Mouse (Mus musculus) liver, embryonic 14.5 days (tissue): ENCODE measurements around the gene Gas2. TPM values are rescaled to one million over a fixed set of nuclear protein-coding genes. Genes with fewer than 3 reads are reported as not detected.
A peak's percentile ranks its signal among the peaks of the same experiment; 100 is the strongest.

Source experiments
- ATAC-seq: fragments of 200-750 bp; cut with Nextera tagmentation; 2 replicates; pipeline ENCODE4 v1.8.0; 2017; ENCODE audit warnings: moderate number of reproducible peaks, mild to moderate bottlenecking, moderate library complexity; ENCODE audit not compliant: insufficient read depth
- DNase-seq, 3 experiments: peaks; one replicate each; pipeline ENCODE4 v3.0.0-alpha.2; 2012 to 2013; ENCODE audit warnings: low read depth in 3 of 3, low spot score in 3 of 3
- H3K27ac ChIP-seq: fragments of 300-500 bp; sonication (generic); 2 replicates; pipeline ENCODE4 v1.5.1; 2014; ENCODE audit warnings: moderate library complexity, mild to moderate bottlenecking, control low read depth, inconsistent platforms
- H3K27me3 ChIP-seq: fragments of 300-500 bp; sonication (generic); 2 replicates; pipeline ENCODE4 v1.6.1; 2014; ENCODE audit warnings: mild to moderate bottlenecking, low read length, moderate library complexity; ENCODE audit not compliant: control insufficient read depth, insufficient read depth
- H3K36me3 ChIP-seq: fragments of 300-500 bp; sonication (generic); replicated peaks from 2 replicates; pipeline ENCODE4 v1.6.1; 2014; ENCODE audit warnings: low read depth; ENCODE audit not compliant: control insufficient read depth, insufficient read depth
- H3K4me1 ChIP-seq, 2 experiments: fragments of 200-500 bp in 1 of 2; fragments of 300-500 bp in 1 of 2; sonication (generic) in 1 of 2; replicated peaks; 2 replicates each; pipeline ENCODE4 v1.6.1; 2012 to 2014; ENCODE audit warnings: antibody characterized with exemption in 1 of 2, inconsistent platforms in 1 of 2, low read length in 1 of 2; ENCODE audit not compliant: control insufficient read depth in 2 of 2, insufficient read depth in 2 of 2
- H3K4me2 ChIP-seq: fragments of 300-500 bp; sonication (generic); 2 replicates; pipeline ENCODE4 v1.6.1; 2014; ENCODE audit warnings: low read depth, mild to moderate bottlenecking, control low read depth, moderate library complexity
- H3K4me3 ChIP-seq, 2 experiments: fragments of 200-500 bp in 1 of 2; fragments of 300-500 bp in 1 of 2; sonication (generic) in 1 of 2; 2 replicates each; pipeline ENCODE4 v1.5.1; 2012 to 2014; ENCODE audit warnings: low read depth in 2 of 2, low read length in 2 of 2, mild to moderate bottlenecking in 2 of 2, control low read depth in 1 of 2, inconsistent platforms in 1 of 2, moderate library complexity in 1 of 2; ENCODE audit not compliant: insufficient read depth in 1 of 2
- H3K9ac ChIP-seq: fragments of 300-500 bp; sonication (generic); replicated peaks from 2 replicates; pipeline ENCODE4 v1.6.1; 2014; ENCODE audit warnings: mild to moderate bottlenecking, control low read depth, moderate library complexity
- H3K9me3 ChIP-seq: fragments of 300-500 bp; sonication (generic); 2 replicates; pipeline ENCODE4 v1.6.1; 2016; ENCODE audit warnings: low read length, mixed read lengths; ENCODE audit not compliant: control insufficient read depth
- CTCF ChIP-seq: IDR thresholded peaks from 2 replicates; pipeline ENCODE4 v1.5.1; 2016; ENCODE audit warnings: antibody characterized with exemption, low read depth, control low read depth
- EP300 ChIP-seq: IDR thresholded peaks from 2 replicates; pipeline ENCODE4 v1.6.1; 2016; ENCODE audit warnings: antibody characterized with exemption, low read depth
- WGBS: fragments of 180-500 bp; shearing (Covaris S2); extraction: QIAGEN DNeasy Blood & Tissue Kit; methylation state at CpG from one replicate; pipeline ENCODE4 v1.1.7; 2014; ENCODE audit not compliant: insufficient replicate concordance; 5-methylcytosine and 5-hydroxymethylcytosine counted together
- polyA plus RNA-seq, 2 experiments: library from polyadenylated mRNA; depleted of rRNA in 1 of 2; stranded (reverse) in 1 of 2; unstranded in 1 of 2; fragments of >200 nt; fragmentation: Nextera tagmentation in 1 of 2; extraction: Ambion mirVana in 1 of 2; gene quantifications; 2 replicates each; pipeline versions ENCODE4 v1.2.1 to v1.2.3; 2012 to 2014

The Gas2 gene
- polyA plus RNA-seq, 2 experiments, result 2.8 to 4.9 TPM

DNA sequence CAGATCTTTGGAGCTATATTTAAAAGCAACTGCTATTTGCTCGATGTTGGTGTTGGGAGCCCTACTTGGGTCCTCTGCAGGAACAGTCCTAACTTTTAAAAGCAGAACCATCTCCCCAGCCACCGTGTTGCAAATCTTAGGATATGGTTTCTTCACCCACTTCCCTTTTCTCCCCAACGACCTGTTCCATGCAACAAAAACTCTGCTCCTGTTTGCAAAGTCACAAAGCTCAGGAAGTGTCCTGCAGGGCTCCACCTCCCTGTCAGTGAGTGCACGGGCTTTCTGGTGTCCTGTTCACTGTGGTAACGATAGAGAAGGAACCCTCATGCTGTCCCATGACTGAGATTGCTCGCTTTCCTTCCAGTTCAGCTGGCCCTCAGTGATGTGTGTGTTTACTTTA, 125.1 kb downstream of the Gas2 start:
- 10% methylated on average over 6 of the region's 6 CpGs for WGBS
- no peak for TF ChIP-seq CTCF
- TF ChIP-seq EP300, result no peak
- Histone ChIP-seq H3K4me2 (no peak overlapping the region), H3K4me3 (no peak overlapping the region), H3K9ac (no peak overlapping the region), H3K27me3 (no peaks in the 10 kb centered on the region), H3K9me3 (no peaks in the 10 kb centered on the region), H3K36me3 (no peaks in the 10 kb centered on the region), H3K4me1 (peaks cover 44 to 55% of the 10 kb centered on the region in 2 experiments), H3K27ac (no peak overlapping the region)
- ATAC-seq, result no peak
- DNase-seq, result no peak

DNA sequence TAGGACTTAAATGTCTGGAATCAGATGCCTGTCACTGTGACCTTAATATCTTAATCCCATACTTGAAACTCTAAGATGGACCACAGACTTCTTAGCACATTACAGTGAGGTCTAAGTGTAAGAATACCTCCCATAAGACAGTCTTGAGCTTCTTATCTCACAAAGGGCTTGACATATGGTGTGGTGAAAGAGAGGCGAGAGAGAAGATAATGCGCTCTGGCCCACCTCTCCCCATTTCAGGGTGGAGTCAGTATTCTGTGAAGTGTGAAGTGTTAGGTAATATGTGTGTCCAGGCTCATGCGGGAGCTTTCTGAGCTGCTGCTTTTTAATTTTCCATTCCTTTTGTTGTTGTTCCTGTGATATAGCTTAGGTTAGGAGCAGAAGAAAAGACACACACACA, 129.2 kb downstream of the Gas2 start:
- TF ChIP-seq EP300, result peak; percentile 88
- TF ChIP-seq CTCF, result no peak
- Histone ChIP-seq H3K4me3 (0 out of 4 replicates have a peak overlapping the region, but pooled peaks of 1 of the 2 experiments have one; percentile 14), H3K9me3 (no peaks in the 10 kb centered on the region), H3K27me3 (no peaks in the 10 kb centered on the region), H3K27ac (peak overlapping the region; percentile 89), H3K4me1 (peaks cover 34 to 38% of the 10 kb centered on the region in 2 experiments), H3K36me3 (no peaks in the 10 kb centered on the region), H3K9ac (peak overlapping the region; percentile 65), H3K4me2 (peak overlapping the region; percentile 62)
- 17% methylated on average over 3 of the region's 3 CpGs for WGBS
- ATAC-seq (peak; percentile 97), DNase-seq (peak; percentile 79 to 87 (median 82))

DNA sequence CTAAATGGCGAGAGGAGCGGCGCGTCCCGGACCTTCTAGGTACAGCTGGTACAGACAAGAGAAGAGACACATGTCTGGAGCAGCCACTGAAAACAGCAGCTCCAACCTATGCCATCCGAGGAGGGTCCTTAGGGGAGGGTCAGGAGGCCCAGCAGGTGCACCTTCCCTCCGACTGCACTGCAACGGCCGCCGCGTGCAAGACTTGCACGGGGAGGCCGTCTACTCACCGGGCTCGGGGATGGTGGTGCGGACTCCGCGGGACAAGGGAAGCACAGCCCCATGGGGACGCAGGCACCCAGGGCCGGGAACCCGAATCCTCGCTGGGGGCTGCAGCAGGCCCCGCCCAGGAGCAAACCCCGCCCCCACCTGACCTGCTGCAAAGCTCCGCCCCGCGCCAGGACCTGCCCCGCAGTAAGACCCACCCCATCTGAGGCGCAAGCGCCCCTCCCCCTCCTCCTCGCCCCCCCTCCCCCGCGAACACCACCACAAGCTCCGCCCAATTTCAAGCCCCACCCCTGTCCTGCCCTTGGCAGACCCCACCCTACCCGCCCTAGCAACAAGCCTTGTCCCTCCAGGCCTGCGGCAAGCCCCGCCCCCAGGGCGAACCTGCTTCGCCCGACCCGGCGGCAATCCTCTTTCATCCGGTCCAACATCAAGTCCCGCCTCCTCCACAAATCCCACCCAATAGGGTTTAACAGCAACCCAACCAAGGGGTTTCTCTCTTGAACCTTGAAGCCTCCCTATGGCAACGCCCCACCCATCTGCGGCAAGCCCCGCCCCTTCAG, 143.9 kb downstream of the Gas2 start, which contains the start of gene Svip:
TSS of gene Svip (minus strand) at position 508 of the 785 bp plus-strand sequence.
- peak within 1 kb of the TSS; percentile 66 to 81 for H3K4me3 ChIP-seq
- no peaks in the 10 kb centered on the region for H3K9me3 ChIP-seq
- ATAC-seq (peak; percentile 91), DNase-seq (peak; percentile 92 to 95 (median 93))
- H3K36me3 ChIP-seq, result peaks cover 6% of the 10 kb centered on the region
- H3K27me3 ChIP-seq, result no peaks in the 10 kb centered on the region
- H3K27ac ChIP-seq, result peak within 1 kb of the TSS; percentile 82
- peak within 1 kb of the TSS; percentile 88 for H3K4me2 ChIP-seq
- WGBS, result under 1% methylated on average over 42 of the region's 47 CpGs
- peak within 1 kb of the TSS; percentile 69 for H3K9ac ChIP-seq
- H3K4me1 ChIP-seq, result peaks cover 18 to 20% of the 10 kb centered on the region in 2 experiments
- TF ChIP-seq EP300, result no peak
- TF ChIP-seq CTCF, result no peak

DNA sequence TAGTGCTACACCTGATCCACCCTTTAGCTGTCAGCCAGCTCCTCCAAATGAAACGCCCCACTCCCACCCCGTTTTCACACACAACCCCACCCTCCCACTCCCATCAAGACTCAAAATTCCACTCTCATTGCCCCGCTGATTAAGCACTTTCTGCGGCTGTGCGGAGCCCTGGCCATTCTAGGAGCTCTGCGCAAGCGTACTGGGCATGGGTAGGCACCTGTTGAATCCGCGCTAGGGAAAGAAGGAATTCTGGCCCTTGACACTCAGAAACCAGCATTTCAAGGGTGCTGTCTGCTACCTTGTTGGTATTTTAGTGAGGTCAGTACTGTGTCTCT, 144.4 kb downstream of the Gas2 start:
- H3K36me3 ChIP-seq, result peaks cover 6% of the 10 kb centered on the region
- peak overlapping the region; percentile 82 for H3K27ac ChIP-seq
- peak overlapping the region; percentile 66 to 73 for H3K4me3 ChIP-seq
- peak overlapping the region; percentile 68 for H3K9ac ChIP-seq
- 3% methylated on average over 9 of the region's 9 CpGs for WGBS
- no peaks in the 10 kb centered on the region for H3K27me3 ChIP-seq
- H3K4me2 ChIP-seq, result peak overlapping the region; percentile 88
- ATAC-seq (no peak), DNase-seq (no peak)
- peaks cover 18 to 20% of the 10 kb centered on the region in 2 experiments for H3K4me1 ChIP-seq
- TF ChIP-seq EP300, result no peak
- no peak for TF ChIP-seq CTCF
- H3K9me3 ChIP-seq, result no peaks in the 10 kb centered on the region

DNA sequence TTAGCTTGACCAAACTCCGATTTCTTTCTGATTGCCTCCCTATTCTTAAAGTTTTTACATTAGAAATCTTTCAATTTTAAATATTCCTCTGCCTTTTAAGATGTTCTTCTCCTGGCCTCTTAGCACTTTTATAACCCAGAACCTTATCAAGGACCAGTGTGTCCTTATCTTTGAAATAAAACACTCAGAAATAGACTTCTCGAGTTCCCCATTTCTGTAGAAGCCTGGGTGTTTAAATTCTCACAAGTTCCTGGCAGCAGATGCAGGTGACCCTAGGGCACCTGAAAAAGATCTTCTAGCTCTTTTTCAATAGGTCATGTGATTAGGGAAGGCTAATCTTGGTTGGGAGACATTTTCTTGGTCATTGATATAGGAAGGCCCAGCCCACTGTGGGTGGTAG, 145.3 kb downstream of the Gas2 start:
- Histone ChIP-seq H3K4me1 (peaks cover 18 to 20% of the 10 kb centered on the region in 2 experiments), H3K27ac (no peak overlapping the region), H3K9ac (no peak overlapping the region), H3K36me3 (peaks cover 6% of the 10 kb centered on the region), H3K4me3 (no peak overlapping the region), H3K9me3 (no peaks in the 10 kb centered on the region), H3K4me2 (peak overlapping the region; percentile 88), H3K27me3 (no peaks in the 10 kb centered on the region)
- DNase-seq (no peak), ATAC-seq (no peak)
- TF ChIP-seq CTCF, result no peak
- no peak for TF ChIP-seq EP300
- 50% methylated on average over 2 of the region's 2 CpGs for WGBS
